Mouse (Mus musculus) 3T3-L1 (cell line): ENCODE measurements around the gene Smad9.

Source experiments
- DNase-seq: peaks from one replicate; pipeline ENCODE4 v3.0.0-alpha.2; 2015; ENCODE audit warnings: low read depth, low spot score

The Smad9 gene

GRCm38 (mm10) chr3:54755145-54756041, at the start of gene Smad9:
Gene Smad9 (plus strand): TSS chr3:54755582.
- DNase-seq, result peak; percentile 54

- DNase-seq, result no peak
Observed at GRCm38 (mm10) chr3:54708972-54709371, 46.4 kb upstream of the Smad9 start.

- DNase-seq, result no peak
Observed at GRCm38 (mm10) chr3:54714253-54714652, 41.1 kb upstream of the Smad9 start, which contains the start of gene Gm21958. Gene Gm21958 (minus strand): TSS chr3:54714353.

GRCm38 (mm10) chr3:54715461-54715860, 39.9 kb upstream of the Smad9 start:
- peak; percentile 89 for DNase-seq

GRCm38 (mm10) chr3:54717348-54717747, 38.0 kb upstream of the Smad9 start:
- no peak for DNase-seq

GRCm38 (mm10) chr3:54718947-54719346, 36.4 kb upstream of the Smad9 start:
- no peak for DNase-seq

GRCm38 (mm10) chr3:54723741-54724500, 31.5 kb upstream of the Smad9 start:
- peak; percentile 21 for DNase-seq

- no peak for DNase-seq
Observed at GRCm38 (mm10) chr3:54725344-54725743, 30.0 kb upstream of the Smad9 start.

- DNase-seq, result no peak
Observed at GRCm38 (mm10) chr3:54727588-54727987, 27.8 kb upstream of the Smad9 start.

GRCm38 (mm10) chr3:54728100-54728499, 27.3 kb upstream of the Smad9 start:
- DNase-seq, result no peak

GRCm38 (mm10) chr3:54731626-54732150, 23.7 kb upstream of the Smad9 start:
- DNase-seq, result no peak

- DNase-seq, result no peak
Observed at GRCm38 (mm10) chr3:54732371-54732770, 23.0 kb upstream of the Smad9 start.

GRCm38 (mm10) chr3:54734411-54735246, 20.8 kb upstream of the Smad9 start:
- DNase-seq, result peak; percentile 87

- no peak for DNase-seq
Observed at GRCm38 (mm10) chr3:54735247-54736046, 19.9 kb upstream of the Smad9 start, which contains the start of the genes Exosc8 and Alg5. Gene Exosc8 (minus strand): TSS chr3:54735393. Gene Alg5 (plus strand): TSS chr3:54735539.

- DNase-seq, result peak; percentile 71
Observed at GRCm38 (mm10) chr3:54736101-54736927, 19.1 kb upstream of the Smad9 start.

GRCm38 (mm10) chr3:54737317-54737716, 18.1 kb upstream of the Smad9 start:
- no peak for DNase-seq

- no peak for DNase-seq
Observed at GRCm38 (mm10) chr3:54741965-54742364, 13.4 kb upstream of the Smad9 start.

- DNase-seq, result peak; percentile 63
Observed at GRCm38 (mm10) chr3:54745799-54746198, 9.6 kb upstream of the Smad9 start.

- peak; percentile 48 for DNase-seq
Observed at GRCm38 (mm10) chr3:54753411-54753810, 2.0 kb upstream of the Smad9 start.
